Mouse (Mus musculus): ENCODE data around the gene Cflar. TPM values are rescaled to one million over a fixed set of nuclear protein-coding genes. Genes with fewer than 3 reads are reported as not detected.
"Not testable (repeated sequence)": the region's sequence is repeated elsewhere in the genome, so short reads cannot be mapped to it uniquely, and the experiment has no call there.

Cflar gene
- polyA plus RNA-seq (2014; fragmentation: Nextera tagmentation; extraction: Ambion mirVana): 18.6 and 20.4 TPM in 2 replicates

- Histone ChIP-seq H3K4me2 (peak within 1 kb of the TSS; percentile 80), H3K9ac (ENCODE audit: low read depth, low read length) (peak within 1 kb of the TSS; percentile 93), H3K27me3 (replicated peaks; ENCODE audit: control insufficient read depth, insufficient read depth, low read length) (no peaks in the 10 kb centered on the region), H3K4me3 (ENCODE audit: low read depth, low read length) (peak within 1 kb of the TSS; percentile 71), H3K9me3 (ENCODE audit: control insufficient read depth, low read length) (no peaks in the 10 kb centered on the region), H3K27ac (ENCODE audit: low read depth, low read length) (peak within 1 kb of the TSS; percentile 99), H3K36me3 (ENCODE audit: control insufficient read depth, insufficient read depth, low read length) (0 out of 2 replicates have a peak, but pooled peaks cover 5% of the 10 kb centered on the region), H3K4me1 (replicated peaks; ENCODE audit: control insufficient read depth, insufficient read depth, low read length) (peaks cover 19% of the 10 kb centered on the region; the same call in 1 of the 2 replicates)
- DNase-seq (ENCODE audit: low spot score) (peak; percentile 82), ATAC-seq (replicated peaks; ENCODE audit: low FRiP score) (peak; percentile 70)
- WGBS: under 1% methylated on average over 45 of the region's 45 CpGs
These were observed at the start of gene Cflar for GRCm38 (mm10) chr1:58711365-58712016. Cflar (plus strand) TSS chr1:58711508.

GRCm38 (mm10) chr1:58662671-58663070, 48.6 kb upstream of the Cflar start:
- 90% methylated on average over 5 of the region's 5 CpGs for WGBS
- not testable (repeated sequence) for H3K27ac ChIP-seq (ENCODE audit: low read depth, low read length); H3K27me3 ChIP-seq (replicated peaks; ENCODE audit: control insufficient read depth, insufficient read depth, low read length); H3K36me3 ChIP-seq (ENCODE audit: control insufficient read depth, insufficient read depth, low read length); ATAC-seq (replicated peaks; ENCODE audit: low FRiP score); H3K4me1 ChIP-seq (replicated peaks; ENCODE audit: control insufficient read depth, insufficient read depth, low read length); H3K4me3 ChIP-seq (ENCODE audit: low read depth, low read length); H3K9me3 ChIP-seq (ENCODE audit: control insufficient read depth, low read length); H3K9ac ChIP-seq (ENCODE audit: low read depth, low read length); H3K4me2 ChIP-seq; DNase-seq (ENCODE audit: low spot score)

DNA sequence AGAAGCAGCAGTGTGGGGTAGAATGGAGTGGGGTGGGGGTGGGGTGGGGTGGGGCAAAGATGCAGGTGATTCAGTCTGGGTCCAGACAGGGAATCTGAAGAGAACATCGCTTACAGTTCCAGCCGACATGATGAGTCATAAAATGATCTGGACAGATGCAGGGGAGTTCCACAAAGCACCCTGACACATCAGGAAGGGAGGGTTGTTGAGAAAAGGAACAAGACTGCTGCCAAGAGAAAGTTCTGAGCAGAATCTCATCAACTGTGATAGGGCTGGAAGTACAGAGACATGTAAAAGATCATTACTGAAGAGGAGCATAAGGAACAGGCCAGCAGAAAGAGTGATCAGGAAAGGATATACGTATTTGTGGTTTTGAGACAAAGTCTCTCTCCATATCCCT, 47.9 kb upstream of the Cflar start:
- WGBS: 67% methylated on average over 3 of the region's 3 CpGs
- H3K9ac ChIP-seq (ENCODE audit: low read depth, low read length); H3K27ac ChIP-seq (ENCODE audit: low read depth, low read length); H3K4me3 ChIP-seq (ENCODE audit: low read depth, low read length); DNase-seq (ENCODE audit: low spot score); H3K9me3 ChIP-seq (ENCODE audit: control insufficient read depth, low read length); H3K4me2 ChIP-seq; H3K4me1 ChIP-seq (replicated peaks; ENCODE audit: control insufficient read depth, insufficient read depth, low read length); H3K27me3 ChIP-seq (replicated peaks; ENCODE audit: control insufficient read depth, insufficient read depth, low read length); ATAC-seq (replicated peaks; ENCODE audit: low FRiP score); H3K36me3 ChIP-seq (ENCODE audit: control insufficient read depth, insufficient read depth, low read length): not testable (repeated sequence)

DNA sequence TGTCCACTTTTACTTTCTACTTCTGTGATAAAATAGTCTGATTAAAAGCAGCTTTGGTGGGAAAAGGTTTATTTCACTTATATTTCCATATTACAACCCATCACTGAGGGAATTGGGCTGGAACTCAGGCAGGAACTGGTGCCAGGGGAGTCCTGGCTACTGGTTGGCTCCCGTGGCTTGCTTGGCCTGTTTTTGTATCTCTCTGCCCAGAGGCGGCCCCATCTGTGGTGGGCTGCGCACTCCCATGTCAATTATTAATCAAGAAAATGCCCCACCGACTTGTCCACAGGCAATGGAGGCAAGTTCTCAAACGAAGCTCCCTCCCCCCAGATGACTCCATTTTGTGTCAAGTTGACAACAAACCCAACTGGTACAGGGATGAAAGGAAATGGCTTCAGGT, 43.1 kb upstream of the Cflar start:
- Histone ChIP-seq H3K9me3 (ENCODE audit: control insufficient read depth, low read length) (no peaks in the 10 kb centered on the region), H3K9ac (ENCODE audit: low read depth, low read length) (no peak overlapping the region), H3K27me3 (replicated peaks; ENCODE audit: control insufficient read depth, insufficient read depth, low read length) (no peaks in the 10 kb centered on the region), H3K4me2 (no peak overlapping the region), H3K36me3 (ENCODE audit: control insufficient read depth, insufficient read depth, low read length) (no peaks in the 10 kb centered on the region), H3K27ac (ENCODE audit: low read depth, low read length) (no peak overlapping the region), H3K4me3 (ENCODE audit: low read depth, low read length) (no peak overlapping the region), H3K4me1 (replicated peaks; ENCODE audit: control insufficient read depth, insufficient read depth, low read length) (no peaks in the 10 kb centered on the region)
- 82% methylated on average over 5 of the region's 5 CpGs for WGBS
- no peak for DNase-seq (ENCODE audit: low spot score)
- ATAC-seq (replicated peaks; ENCODE audit: low FRiP score): no peak

- not testable (repeated sequence) for H3K4me1 ChIP-seq (replicated peaks; ENCODE audit: control insufficient read depth, insufficient read depth, low read length); H3K4me3 ChIP-seq (ENCODE audit: low read depth, low read length); H3K27me3 ChIP-seq (replicated peaks; ENCODE audit: control insufficient read depth, insufficient read depth, low read length); H3K36me3 ChIP-seq (ENCODE audit: control insufficient read depth, insufficient read depth, low read length); H3K4me2 ChIP-seq; H3K27ac ChIP-seq (ENCODE audit: low read depth, low read length); DNase-seq (ENCODE audit: low spot score); ATAC-seq (replicated peaks; ENCODE audit: low FRiP score); H3K9me3 ChIP-seq (ENCODE audit: control insufficient read depth, low read length); H3K9ac ChIP-seq (ENCODE audit: low read depth, low read length)
- 59% methylated on average over 3 of the region's 3 CpGs for WGBS
These were observed 41.7 kb upstream of the Cflar start for GRCm38 (mm10) chr1:58669635-58670034.

DNA sequence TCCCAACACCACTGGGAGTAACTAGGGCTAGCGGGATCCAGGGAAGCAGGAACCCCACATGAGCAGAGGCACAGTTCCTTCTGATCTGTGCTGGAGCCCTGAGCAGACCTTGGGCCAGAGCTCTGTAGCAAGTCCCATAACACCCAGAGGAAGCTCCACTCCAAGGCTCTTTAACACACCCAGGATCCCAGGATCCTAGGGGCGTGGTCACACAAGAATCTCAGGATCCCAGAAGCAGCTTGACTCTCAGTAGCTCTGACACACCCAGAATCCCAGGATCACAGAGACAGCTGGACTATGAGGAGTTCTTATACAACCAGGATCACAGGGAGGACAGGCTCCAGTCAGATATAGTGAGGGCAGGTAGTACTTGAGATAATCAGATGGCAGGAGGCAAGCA, 39.2 kb upstream of the Cflar start:
- no peaks in the 10 kb centered on the region for H3K36me3 ChIP-seq (ENCODE audit: control insufficient read depth, insufficient read depth, low read length)
- H3K4me2 ChIP-seq: no peak overlapping the region
- H3K27ac ChIP-seq (ENCODE audit: low read depth, low read length): no peak overlapping the region
- H3K9me3 ChIP-seq (ENCODE audit: control insufficient read depth, low read length): no peaks in the 10 kb centered on the region
- 85% methylated on average over 2 of the region's 2 CpGs for WGBS
- H3K27me3 ChIP-seq (replicated peaks; ENCODE audit: control insufficient read depth, insufficient read depth, low read length): no peaks in the 10 kb centered on the region
- no peak overlapping the region for H3K9ac ChIP-seq (ENCODE audit: low read depth, low read length)
- DNase-seq (ENCODE audit: low spot score) (no peak), ATAC-seq (replicated peaks; ENCODE audit: low FRiP score) (no peak)
- no peak overlapping the region for H3K4me3 ChIP-seq (ENCODE audit: low read depth, low read length)
- H3K4me1 ChIP-seq (replicated peaks; ENCODE audit: control insufficient read depth, insufficient read depth, low read length): no peaks in the 10 kb centered on the region

GRCm38 (mm10) chr1:58675011-58675410, 36.3 kb upstream of the Cflar start:
- Histone ChIP-seq H3K27me3 (replicated peaks; ENCODE audit: control insufficient read depth, insufficient read depth, low read length) (no peaks in the 10 kb centered on the region), H3K4me3 (ENCODE audit: low read depth, low read length) (no peak overlapping the region), H3K4me1 (replicated peaks; ENCODE audit: control insufficient read depth, insufficient read depth, low read length) (no peaks in the 10 kb centered on the region), H3K36me3 (ENCODE audit: control insufficient read depth, insufficient read depth, low read length) (no peaks in the 10 kb centered on the region), H3K9ac (ENCODE audit: low read depth, low read length) (no peak overlapping the region), H3K9me3 (ENCODE audit: control insufficient read depth, low read length) (no peaks in the 10 kb centered on the region), H3K4me2 (no peak overlapping the region), H3K27ac (ENCODE audit: low read depth, low read length) (no peak overlapping the region)
- DNase-seq (ENCODE audit: low spot score) (no peak), ATAC-seq (replicated peaks; ENCODE audit: low FRiP score) (no peak)
- whole genome bisulfite sequencing: 80% methylated on average over 3 of the region's 3 CpGs

DNA sequence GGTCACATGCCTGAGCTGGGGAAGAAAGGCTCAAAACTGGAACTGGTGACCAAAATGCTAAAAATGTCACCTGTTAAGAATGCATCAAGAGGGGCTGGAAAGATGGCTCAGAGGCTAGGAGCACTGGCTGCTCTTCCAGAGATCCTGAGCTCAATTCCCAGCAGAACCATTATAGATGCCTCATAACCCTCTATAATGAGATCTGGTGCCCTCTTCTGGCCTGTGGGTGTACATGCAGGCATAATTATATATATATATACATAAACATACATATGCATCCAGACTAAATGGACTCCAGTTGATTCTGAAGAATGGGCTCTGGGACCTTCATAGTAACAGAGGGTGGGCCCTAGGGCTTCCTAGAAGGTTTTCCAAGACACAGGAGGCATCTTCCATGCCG, 33.7 kb upstream of the Cflar start:
- no peaks in the 10 kb centered on the region for H3K36me3 ChIP-seq (ENCODE audit: control insufficient read depth, insufficient read depth, low read length)
- DNase-seq (ENCODE audit: low spot score) (no peak), ATAC-seq (replicated peaks; ENCODE audit: low FRiP score) (no peak)
- no peak overlapping the region for H3K9ac ChIP-seq (ENCODE audit: low read depth, low read length)
- H3K9me3 ChIP-seq (ENCODE audit: control insufficient read depth, low read length): no peaks in the 10 kb centered on the region
- H3K4me3 ChIP-seq (ENCODE audit: low read depth, low read length): no peak overlapping the region
- 76% methylated on average over 1 of the region's 1 CpGs for WGBS
- H3K27me3 ChIP-seq (replicated peaks; ENCODE audit: control insufficient read depth, insufficient read depth, low read length): no peaks in the 10 kb centered on the region
- H3K4me1 ChIP-seq (replicated peaks; ENCODE audit: control insufficient read depth, insufficient read depth, low read length): no peaks in the 10 kb centered on the region
- H3K4me2 ChIP-seq: no peak overlapping the region
- no peak overlapping the region for H3K27ac ChIP-seq (ENCODE audit: low read depth, low read length)

GRCm38 (mm10) chr1:58678412-58678811, 32.9 kb upstream of the Cflar start:
- ATAC-seq (replicated peaks; ENCODE audit: low FRiP score); H3K27ac ChIP-seq (ENCODE audit: low read depth, low read length); DNase-seq (ENCODE audit: low spot score); H3K36me3 ChIP-seq (ENCODE audit: control insufficient read depth, insufficient read depth, low read length); H3K4me1 ChIP-seq (replicated peaks; ENCODE audit: control insufficient read depth, insufficient read depth, low read length); H3K4me3 ChIP-seq (ENCODE audit: low read depth, low read length); H3K27me3 ChIP-seq (replicated peaks; ENCODE audit: control insufficient read depth, insufficient read depth, low read length); H3K9ac ChIP-seq (ENCODE audit: low read depth, low read length); H3K4me2 ChIP-seq; H3K9me3 ChIP-seq (ENCODE audit: control insufficient read depth, low read length): not testable (repeated sequence)
- 46% methylated on average over 5 of the region's 5 CpGs for WGBS

All from liver, embryonic 11.5 days (tissue).